Mouse (Mus musculus) ES-CJ7 (cell line): ENCODE data around the gene Mprip.

Source experiments
- DNase-seq: peaks from one replicate; pipeline ENCODE4 v3.0.0; 2011; ENCODE audit warnings: low read depth, low spot score

The Mprip gene

GRCm38 (mm10) chr11:59801881-59802280 lies 140.8 kb downstream of the Mprip start:
- DNase-seq: no peak

GRCm38 (mm10) chr11:59803516-59803915 lies 142.4 kb downstream of the Mprip start:
- no peak for DNase-seq

- DNase-seq: no peak
Observed at GRCm38 (mm10) chr11:59804409-59805110, 143.5 kb downstream of the Mprip start.

GRCm38 (mm10) chr11:59805256-59805655 lies 144.2 kb downstream of the Mprip start:
- DNase-seq: no peak

- no peak for DNase-seq
Observed at GRCm38 (mm10) chr11:59805656-59806055, 144.6 kb downstream of the Mprip start.

- no peak for DNase-seq
Observed at GRCm38 (mm10) chr11:59808170-59808960, 147.3 kb downstream of the Mprip start.

GRCm38 (mm10) chr11:59809071-59809669 lies 148.1 kb downstream of the Mprip start:
- DNase-seq: peak; percentile 41

GRCm38 (mm10) chr11:59809670-59810474 lies 148.8 kb downstream of the Mprip start, which contains the start of gene Flcn:
Flcn (minus strand) TSS chr11:59810016.
- peak; percentile 92 for DNase-seq

GRCm38 (mm10) chr11:59810480-59811158 lies 149.5 kb downstream of the Mprip start:
- no peak for DNase-seq

GRCm38 (mm10) chr11:59811211-59811610 lies 150.1 kb downstream of the Mprip start:
- no peak for DNase-seq

- DNase-seq: peak; percentile 35
Observed at GRCm38 (mm10) chr11:59813276-59813675, 152.2 kb downstream of the Mprip start.

GRCm38 (mm10) chr11:59814311-59814710 lies 153.2 kb downstream of the Mprip start:
- DNase-seq: peak; percentile 93

- no peak for DNase-seq
Observed at GRCm38 (mm10) chr11:59814936-59815335, 153.8 kb downstream of the Mprip start.

GRCm38 (mm10) chr11:59815482-59816065 lies 154.5 kb downstream of the Mprip start:
- DNase-seq: no peak

GRCm38 (mm10) chr11:59817916-59818315 lies 156.8 kb downstream of the Mprip start:
- DNase-seq: no peak

GRCm38 (mm10) chr11:59821625-59822024 lies 160.5 kb downstream of the Mprip start:
- no peak for DNase-seq
